ENCODE assay signal across 17 mouse cellular contexts in the genomic region with DNA sequence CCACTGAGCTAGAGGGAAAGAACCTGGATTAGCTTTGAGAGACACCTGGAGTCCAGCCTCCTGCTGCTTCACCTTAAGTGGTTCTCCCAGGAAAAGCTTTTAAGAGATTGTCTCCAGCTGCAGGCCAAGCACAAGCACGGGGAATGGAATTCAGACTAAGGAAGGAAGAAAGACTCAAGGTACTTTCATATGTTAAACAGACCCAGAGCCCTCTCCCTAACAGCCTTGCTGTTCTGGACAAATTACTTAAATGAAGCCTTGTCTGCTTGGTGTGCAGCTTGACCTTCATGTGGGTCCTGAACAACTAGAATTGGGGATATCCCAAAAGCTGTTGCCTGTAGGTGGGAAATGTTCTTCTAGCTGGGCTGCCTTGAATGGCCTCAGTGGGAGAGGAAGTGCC.
"Had no signal": no experiment of that assay in that cellular context is flagged by ENCODE, and none has a peak within 500 bp of the region (broad histone marks: within the 10 kb centered on the region; RNA-seq: fewer than 3 reads in every experiment).

No protein-coding gene starts in this region.

- H3K4me3 ChIP-seq: lung, embryonic 15.5 days; midbrain, embryonic 10.5 days; midbrain, embryonic 12.5 days; myocyte; neural tube, embryonic 12.5 days; stomach, embryonic 15.5 days had no signal

- H3K27me3 ChIP-seq: lung, embryonic 15.5 days; midbrain, embryonic 12.5 days; neural tube, embryonic 12.5 days; stomach, embryonic 15.5 days had no signal

- H3K27ac ChIP-seq: lung, embryonic 15.5 days; midbrain, embryonic 10.5 days; midbrain, embryonic 12.5 days; neural tube, embryonic 12.5 days; stomach, embryonic 15.5 days; stomach, postnatal 0 days had no signal

- H3K4me2 ChIP-seq: lung, embryonic 15.5 days; midbrain, embryonic 12.5 days; neural tube, embryonic 12.5 days; stomach, embryonic 15.5 days had no signal

- H3K4me1 ChIP-seq: lung, embryonic 15.5 days; midbrain, embryonic 10.5 days; midbrain, embryonic 12.5 days; neural tube, embryonic 12.5 days; stomach, embryonic 15.5 days had no signal

- H3K36me3 ChIP-seq: lung, embryonic 15.5 days; midbrain, embryonic 10.5 days; midbrain, embryonic 12.5 days; neural tube, embryonic 12.5 days; stomach, embryonic 15.5 days had no signal

- DNase-seq: liver, postnatal 0 days; lung, adult 2 months; lung, postnatal 14 days; lung, postnatal 4 days; midbrain, embryonic 14.5 days; right cerebral cortex, postnatal 14 days; thymus, postnatal 14 days; thymus, postnatal 36 days had no signal

- ATAC-seq: liver, postnatal 0 days; lung, postnatal 0 days; midbrain, embryonic 16.5 days had no signal

- H3K9ac ChIP-seq: liver, postnatal 0 days; lung, embryonic 15.5 days; midbrain, embryonic 12.5 days; neural tube, embryonic 12.5 days; stomach, embryonic 15.5 days had no signal

- H3K9me3 ChIP-seq: lung, embryonic 15.5 days; midbrain, embryonic 10.5 days; midbrain, embryonic 12.5 days; neural tube, embryonic 12.5 days; stomach, embryonic 15.5 days had no signal
